Mouse (Mus musculus) cerebellum, postnatal 36 days (tissue): ENCODE data around the gene Cgrrf1.

Source experiments
- DNase-seq, 2 experiments: peaks; one replicate each; pipeline ENCODE4 v3.0.0; 2021 to 2022; ENCODE audit warnings: mixed read lengths in 2 of 2

The Cgrrf1 gene

GRCm38 (mm10) chr14:46823996-46824395 is 7.9 kb upstream of the Cgrrf1 start:
- no peak for DNase-seq

- DNase-seq = no peak
Measured at GRCm38 (mm10) chr14:46827430-46827829, 4.5 kb upstream of the Cgrrf1 start.

- DNase-seq = no peak
Measured at GRCm38 (mm10) chr14:46831295-46831694, 630 bp upstream of the Cgrrf1 start.

GRCm38 (mm10) chr14:46832354-46833272 is 688 bp downstream of the Cgrrf1 start:
- DNase-seq = peak in 1 of 2 experiments; percentile 26

GRCm38 (mm10) chr14:46839326-46839725 is 7.4 kb downstream of the Cgrrf1 start:
- no peak for DNase-seq

- no peak for DNase-seq
Measured at GRCm38 (mm10) chr14:46845706-46846105, 13.8 kb downstream of the Cgrrf1 start.

GRCm38 (mm10) chr14:46848063-46848590 is 16.2 kb downstream of the Cgrrf1 start:
- DNase-seq = no peak

GRCm38 (mm10) chr14:46848736-46849135 is 16.8 kb downstream of the Cgrrf1 start:
- no peak for DNase-seq

GRCm38 (mm10) chr14:46849769-46850168 is 17.8 kb downstream of the Cgrrf1 start:
- no peak for DNase-seq

GRCm38 (mm10) chr14:46853677-46854076 is 21.8 kb downstream of the Cgrrf1 start:
- no peak for DNase-seq

- no peak for DNase-seq
Measured at GRCm38 (mm10) chr14:46862922-46863321, 31.0 kb downstream of the Cgrrf1 start.

- DNase-seq = peak; percentile 58 to 64
Measured at GRCm38 (mm10) chr14:46880935-46881334, 49.0 kb downstream of the Cgrrf1 start.

GRCm38 (mm10) chr14:46881581-46882430 is 49.9 kb downstream of the Cgrrf1 start:
- DNase-seq = peak; percentile 37 to 41

GRCm38 (mm10) chr14:46882431-46883067 is 50.6 kb downstream of the Cgrrf1 start, which contains the start of gene Samd4:
Samd4 (plus strand) TSS chr14:46882854.
- peak; percentile 55 to 65 for DNase-seq

GRCm38 (mm10) chr14:46883068-46883870 is 51.3 kb downstream of the Cgrrf1 start:
- DNase-seq = peak; percentile 42 to 45

GRCm38 (mm10) chr14:46883871-46884441 is 52.0 kb downstream of the Cgrrf1 start:
- peak; percentile 37 to 43 for DNase-seq

- DNase-seq = peak; percentile 48
Measured at GRCm38 (mm10) chr14:46884701-46885428, 52.9 kb downstream of the Cgrrf1 start.

- peak in 1 of 2 experiments; percentile 4 for DNase-seq
Measured at GRCm38 (mm10) chr14:46885429-46885755, 53.5 kb downstream of the Cgrrf1 start.

- DNase-seq = no peak
Measured at GRCm38 (mm10) chr14:46885891-46886301, 54.0 kb downstream of the Cgrrf1 start.

- no peak for DNase-seq
Measured at GRCm38 (mm10) chr14:46889096-46889495, 57.2 kb downstream of the Cgrrf1 start.

GRCm38 (mm10) chr14:46893961-46894360 is 62.0 kb downstream of the Cgrrf1 start:
- DNase-seq = no peak
